Mouse (Mus musculus): ENCODE results near the gene Tmem150b. TPM values are rescaled to one million over a fixed set of nuclear protein-coding genes. Genes with fewer than 3 reads are reported as not detected.

Tmem150b gene
- total and polyA plus RNA-seq, 3 experiments = 0.11 to 1.7 (median 1.1) TPM

GRCm38 (mm10) chr7:4744886-4745285, 19.8 kb upstream of the Tmem150b start:
- Histone ChIP-seq H3K4me3 (ENCODE audit: low read depth, low read length) (no peak overlapping the region), H3K4me1 (ENCODE audit: insufficient read depth, low read depth, low read length) (peaks cover 88% of the 10 kb centered on the region)

GRCm38 (mm10) chr7:4743354-4743753, 18.3 kb upstream of the Tmem150b start:
- H3K4me3 ChIP-seq (ENCODE audit: low read depth, low read length) = peak overlapping the region; percentile 80; the same call in 1 of the 2 replicates
- H3K27me3 ChIP-seq (ENCODE audit: insufficient read depth, low read length) = no peaks in the 10 kb centered on the region
- DNase-seq (ENCODE audit: low spot score) (no peak), ATAC-seq (ENCODE audit: extremely low read depth, insufficient number of reproducible peaks, low FRiP score, poor library complexity, severe bottlenecking) (no peak)
- H3K9me3 ChIP-seq (replicated peaks) = no peaks in the 10 kb centered on the region
- H3K36me3 ChIP-seq (replicated peaks) = peaks cover 66% of the 10 kb centered on the region
- H3K4me1 ChIP-seq (ENCODE audit: insufficient read depth, low read depth, low read length) = peaks cover 87% of the 10 kb centered on the region
- TF ChIP-seq TAL1 (conservative IDR thresholded peaks at IDR 0.05; ENCODE audit: low read depth, low read length) (peak; percentile 49; the same call in 1 of the 2 replicates), CTCF (IDR thresholded peaks at IDR 0.05; ENCODE audit: low read depth, low read length) (no peak), GATA2 (IDR thresholded peaks at IDR 0.05; ENCODE audit: borderline replicate concordance, low read depth, low read length) (no peak), POLR2AphosphoS5 (IDR thresholded peaks at IDR 0.05; ENCODE audit: insufficient replicate concordance, low read depth, low read length) (no peak)

More at GRCm38 (mm10) chr7:4744886-4745285, 19.8 kb upstream of the Tmem150b start:
- no peaks in the 10 kb centered on the region for H3K9me3 ChIP-seq (replicated peaks)
- no peak for ATAC-seq (ENCODE audit: extremely low read depth, insufficient number of reproducible peaks, low FRiP score, poor library complexity, severe bottlenecking)
- DNase-seq (ENCODE audit: low spot score) = no peak
- TF ChIP-seq CTCF (IDR thresholded peaks at IDR 0.05; ENCODE audit: low read depth, low read length) = no peak
- TF ChIP-seq GATA1 (IDR thresholded peaks at IDR 0.05; ENCODE audit: borderline replicate concordance, low read length) = no peak
- TF ChIP-seq TAL1 (conservative IDR thresholded peaks at IDR 0.05; ENCODE audit: low read depth, low read length) = no peak
- no peak for TF ChIP-seq GATA2 (IDR thresholded peaks at IDR 0.05; ENCODE audit: borderline replicate concordance, low read depth, low read length)
- TF ChIP-seq POLR2AphosphoS5 (IDR thresholded peaks at IDR 0.05; ENCODE audit: insufficient replicate concordance, low read depth, low read length) = no peak
- no peaks in the 10 kb centered on the region for H3K27me3 ChIP-seq (ENCODE audit: insufficient read depth, low read length)
- H3K36me3 ChIP-seq (replicated peaks) = peaks cover 79% of the 10 kb centered on the region

- H3K9me3 ChIP-seq (replicated peaks) = no peaks in the 10 kb centered on the region
- peak overlapping the region; percentile 80; the same call in 1 of the 2 replicates for H3K4me3 ChIP-seq (ENCODE audit: low read depth, low read length)
- no peaks in the 10 kb centered on the region for H3K27me3 ChIP-seq (ENCODE audit: insufficient read depth, low read length)
- DNase-seq (ENCODE audit: low spot score) (no peak), ATAC-seq (ENCODE audit: extremely low read depth, insufficient number of reproducible peaks, low FRiP score, poor library complexity, severe bottlenecking) (no peak)
- H3K36me3 ChIP-seq (replicated peaks) = peaks cover 57% of the 10 kb centered on the region
- peaks cover 78% of the 10 kb centered on the region for H3K4me1 ChIP-seq (ENCODE audit: insufficient read depth, low read depth, low read length)
- TF ChIP-seq CTCF (IDR thresholded peaks at IDR 0.05; ENCODE audit: low read depth, low read length) (no peak), TAL1 (conservative IDR thresholded peaks at IDR 0.05; ENCODE audit: low read depth, low read length) (no peak), GATA1 (IDR thresholded peaks at IDR 0.05; ENCODE audit: borderline replicate concordance, low read length) (no peak), GATA2 (IDR thresholded peaks at IDR 0.05; ENCODE audit: borderline replicate concordance, low read depth, low read length) (no peak), POLR2AphosphoS5 (IDR thresholded peaks at IDR 0.05; ENCODE audit: insufficient replicate concordance, low read depth, low read length) (no peak)
Measured at GRCm38 (mm10) chr7:4742482-4742819, 17.4 kb upstream of the Tmem150b start.

- no peak for TF ChIP-seq GATA2 (IDR thresholded peaks at IDR 0.05; ENCODE audit: borderline replicate concordance, low read depth, low read length)
- TF ChIP-seq POLR2AphosphoS5 (IDR thresholded peaks at IDR 0.05; ENCODE audit: insufficient replicate concordance, low read depth, low read length) = no peak
- TF ChIP-seq GATA1 (IDR thresholded peaks at IDR 0.05; ENCODE audit: borderline replicate concordance, low read length) = no peak
- TF ChIP-seq CTCF (IDR thresholded peaks at IDR 0.05; ENCODE audit: low read depth, low read length) = no peak
- no peak for TF ChIP-seq TAL1 (conservative IDR thresholded peaks at IDR 0.05; ENCODE audit: low read depth, low read length)
- H3K36me3 ChIP-seq (replicated peaks) = peaks cover 52% of the 10 kb centered on the region
- H3K9me3 ChIP-seq (replicated peaks) = no peaks in the 10 kb centered on the region
- DNase-seq (ENCODE audit: low spot score) = no peak
- no peaks in the 10 kb centered on the region for H3K27me3 ChIP-seq (ENCODE audit: insufficient read depth, low read length)
- H3K4me1 ChIP-seq (ENCODE audit: insufficient read depth, low read depth, low read length) = peaks cover 73% of the 10 kb centered on the region
- no peak for ATAC-seq (ENCODE audit: extremely low read depth, insufficient number of reproducible peaks, low FRiP score, poor library complexity, severe bottlenecking)
- H3K4me3 ChIP-seq (ENCODE audit: low read depth, low read length) = peak overlapping the region; percentile 80
Measured at GRCm38 (mm10) chr7:4741672-4742481, 16.8 kb upstream of the Tmem150b start.

GRCm38 (mm10) chr7:4741151-4741550, 16.1 kb upstream of the Tmem150b start:
- Histone ChIP-seq H3K36me3 (replicated peaks) (peaks cover 45% of the 10 kb centered on the region), H3K9me3 (replicated peaks) (no peaks in the 10 kb centered on the region), H3K4me1 (ENCODE audit: insufficient read depth, low read depth, low read length) (peaks cover 65% of the 10 kb centered on the region), H3K4me3 (ENCODE audit: low read depth, low read length) (peak overlapping the region; percentile 80), H3K27me3 (ENCODE audit: insufficient read depth, low read length) (no peaks in the 10 kb centered on the region)
- peak; percentile 78 for DNase-seq (ENCODE audit: low spot score)
- TF ChIP-seq GATA2 (IDR thresholded peaks at IDR 0.05; ENCODE audit: borderline replicate concordance, low read depth, low read length) = no peak
- no peak for TF ChIP-seq CTCF (IDR thresholded peaks at IDR 0.05; ENCODE audit: low read depth, low read length)
- no peak for TF ChIP-seq TAL1 (conservative IDR thresholded peaks at IDR 0.05; ENCODE audit: low read depth, low read length)
- TF ChIP-seq POLR2AphosphoS5 (IDR thresholded peaks at IDR 0.05; ENCODE audit: insufficient replicate concordance, low read depth, low read length) = no peak
- no peak for TF ChIP-seq GATA1 (IDR thresholded peaks at IDR 0.05; ENCODE audit: borderline replicate concordance, low read length)
- ATAC-seq (ENCODE audit: extremely low read depth, insufficient number of reproducible peaks, low FRiP score, poor library complexity, severe bottlenecking) = peak; percentile 23

GRCm38 (mm10) chr7:4740309-4740727, 15.3 kb upstream of the Tmem150b start:
- Histone ChIP-seq H3K4me3 (ENCODE audit: low read depth, low read length) (peak overlapping the region; percentile 80), H3K27me3 (ENCODE audit: insufficient read depth, low read length) (no peaks in the 10 kb centered on the region), H3K9me3 (replicated peaks) (no peaks in the 10 kb centered on the region), H3K4me1 (ENCODE audit: insufficient read depth, low read depth, low read length) (peaks cover 57% of the 10 kb centered on the region), H3K36me3 (replicated peaks) (peaks cover 36% of the 10 kb centered on the region)
- ATAC-seq (ENCODE audit: extremely low read depth, insufficient number of reproducible peaks, low FRiP score, poor library complexity, severe bottlenecking) = no peak
- no peak for TF ChIP-seq GATA1 (IDR thresholded peaks at IDR 0.05; ENCODE audit: borderline replicate concordance, low read length)
- TF ChIP-seq POLR2AphosphoS5 (IDR thresholded peaks at IDR 0.05; ENCODE audit: insufficient replicate concordance, low read depth, low read length) = 0 out of 2 replicates have a peak, but pooled peaks have one; percentile 37
- no peak for DNase-seq (ENCODE audit: low spot score)

Data from G1E (cell line).